Mouse (Mus musculus) cerebellum, adult 9-11 months (tissue): ENCODE data around the gene Mab21l1.

Source experiments
- DNase-seq: peaks from one replicate; pipeline ENCODE4 v3.0.0; 2022

Mab21l1 gene

GRCm38 (mm10) chr3:55780120-55781070, 1.9 kb upstream of the Mab21l1 start:
- DNase-seq, result peak; percentile 77

GRCm38 (mm10) chr3:55781429-55782055, 768 bp upstream of the Mab21l1 start:
- DNase-seq, result peak; percentile 55

GRCm38 (mm10) chr3:55782771-55783170, 461 bp downstream of the Mab21l1 start:
- no peak for DNase-seq

GRCm38 (mm10) chr3:55783171-55784081, 1.1 kb downstream of the Mab21l1 start:
- peak; percentile 74 for DNase-seq

GRCm38 (mm10) chr3:55784101-55784500, 1.8 kb downstream of the Mab21l1 start:
- DNase-seq, result no peak

GRCm38 (mm10) chr3:55785266-55785980, 3.1 kb downstream of the Mab21l1 start:
- DNase-seq, result no peak

- DNase-seq, result peak; percentile 35
Measured at GRCm38 (mm10) chr3:55785981-55786725, 3.8 kb downstream of the Mab21l1 start.

- peak; percentile 36 for DNase-seq
Measured at GRCm38 (mm10) chr3:55786835-55787486, 4.7 kb downstream of the Mab21l1 start.

- DNase-seq, result peak; percentile 70
Measured at GRCm38 (mm10) chr3:55787487-55788213, 5.3 kb downstream of the Mab21l1 start.

- no peak for DNase-seq
Measured at GRCm38 (mm10) chr3:55788214-55788586, 5.9 kb downstream of the Mab21l1 start.

GRCm38 (mm10) chr3:55788621-55789201, 6.4 kb downstream of the Mab21l1 start:
- DNase-seq, result peak; percentile 36

GRCm38 (mm10) chr3:55789856-55790255, 7.5 kb downstream of the Mab21l1 start:
- DNase-seq, result peak; percentile 28

- DNase-seq, result no peak
Measured at GRCm38 (mm10) chr3:55790609-55791008, 8.3 kb downstream of the Mab21l1 start.

GRCm38 (mm10) chr3:55792251-55792650, 9.9 kb downstream of the Mab21l1 start:
- peak; percentile 52 for DNase-seq

- DNase-seq, result peak; percentile 71
Measured at GRCm38 (mm10) chr3:55793842-55794575, 11.7 kb downstream of the Mab21l1 start.

GRCm38 (mm10) chr3:55794768-55795167, 12.5 kb downstream of the Mab21l1 start:
- DNase-seq, result no peak

- no peak for DNase-seq
Measured at GRCm38 (mm10) chr3:55814993-55815625, 32.8 kb downstream of the Mab21l1 start.

GRCm38 (mm10) chr3:55816096-55816495, 33.8 kb downstream of the Mab21l1 start:
- no peak for DNase-seq
